Mouse (Mus musculus): ENCODE data around the gene Gm8660.
"Not testable (repeated sequence)": the region's sequence is repeated elsewhere in the genome, so short reads cannot be mapped to it uniquely, and the experiment has no call there.

Gene Gm8660

GRCm38 (mm10) chr7:22370939-22371338 lies at the start of gene Gm8660:
TSS of gene Gm8660 (minus strand) at chr7:22371039.
- not testable (repeated sequence) for DNase-seq

DNA sequence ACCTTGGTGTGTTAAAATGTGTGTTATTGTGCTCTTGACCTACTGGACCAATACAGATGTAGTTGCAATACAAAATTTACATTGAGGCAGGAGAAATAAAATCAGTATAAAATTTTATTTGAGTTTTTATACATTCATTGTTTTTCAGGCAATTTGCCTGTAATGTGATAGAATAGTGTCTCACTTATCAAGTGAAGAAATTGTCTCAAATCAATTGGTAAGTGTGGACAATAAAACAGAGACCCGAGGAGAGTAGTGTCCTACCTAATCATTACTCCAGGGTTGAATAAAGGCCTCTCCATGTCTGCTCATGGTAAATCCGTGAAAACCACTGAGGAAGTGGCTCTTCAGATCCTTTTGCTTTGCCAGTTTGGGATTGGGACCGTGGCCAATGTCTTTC lies 42.4 kb upstream of the Gm8660 start, which contains the start of gene Vmn1r148:
TSS of gene Vmn1r148 (plus strand) at position 301 of the 400 bp plus-strand sequence.
- DNase-seq: not testable (repeated sequence)

GRCm38 (mm10) chr7:22329617-22330016 lies 41.2 kb downstream of the Gm8660 start, which contains the start of gene Gm4187:
TSS of gene Gm4187 (minus strand) at chr7:22329717.
- DNase-seq: not testable (repeated sequence)

All from spleen, adult 18-20 months (tissue).